Mouse (Mus musculus) erythroblast, embryonic 14.5 days (primary cell): ENCODE results near the gene Dkkl1. TPM values are rescaled to one million over a fixed set of nuclear protein-coding genes. Genes with fewer than 3 reads are reported as not detected.
"Not testable (repeated sequence)": the region's sequence is repeated elsewhere in the genome, so short reads cannot be mapped to it uniquely, and the experiment has no call there.

Experiments used
- H3K27me3 ChIP-seq: 2 replicates; pipeline ENCODE4 v1.6.1; 2012; ENCODE audit warnings: inconsistent platforms; ENCODE audit not compliant: control insufficient read depth
- H3K36me3 ChIP-seq: 2 replicates; pipeline ENCODE4 v1.6.1; 2012; ENCODE audit warnings: mild to moderate bottlenecking, inconsistent platforms; ENCODE audit not compliant: control insufficient read depth
- H3K4me1 ChIP-seq: 2 replicates; pipeline ENCODE4 v1.6.1; 2012; ENCODE audit warnings: inconsistent platforms; ENCODE audit not compliant: control insufficient read depth
- H3K4me3 ChIP-seq: replicated peaks from 2 replicates; pipeline ENCODE3; 2012; ENCODE audit warnings: moderate library complexity, mild to moderate bottlenecking, inconsistent platforms
- H3K9me3 ChIP-seq: 2 replicates; pipeline ENCODE4 v1.6.1; 2012; ENCODE audit warnings: low read length, inconsistent platforms, mixed read lengths; ENCODE audit not compliant: control insufficient read depth
- GATA1 ChIP-seq: IDR thresholded peaks from 2 replicates; pipeline ENCODE4 v1.6.1; 2012; ENCODE audit warnings: low read length, inconsistent platforms, mixed read lengths
- TAL1 ChIP-seq: IDR thresholded peaks from 3 replicates; pipeline ENCODE4 v1.6.1; 2012; ENCODE audit warnings: low read length, inconsistent platforms, mixed read lengths
- polyA plus RNA-seq: library from polyadenylated mRNA; stranded (reverse); fragments of >175 nt; gene quantifications from 2 replicates; pipeline ENCODE4 v1.2.3, GENCODE M21; 2012

The Dkkl1 gene
- 0.55 and 0.60 TPM in 2 replicates for polyA plus RNA-seq

- Histone ChIP-seq H3K4me3 (peak within 1 kb of the TSS; percentile 51), H3K27me3 (peaks cover 52% of the 10 kb centered on the region), H3K9me3 (0 out of 2 replicates have a peak, but pooled peaks cover 2% of the 10 kb centered on the region), H3K4me1 (peaks cover 27% of the 10 kb centered on the region), H3K36me3 (no peaks in the 10 kb centered on the region)
- TF ChIP-seq TAL1 (no peak), GATA1 (no peak)
Observed at GRCm38 (mm10) chr7:45211851-45212251, at the start of gene Dkkl1. TSS of gene Dkkl1 (minus strand) at chr7:45212147.

GRCm38 (mm10) chr7:45259281-45259680 lies 47.3 kb upstream of the Dkkl1 start:
- Histone ChIP-seq H3K4me3 (no peak overlapping the region), H3K9me3 (no peaks in the 10 kb centered on the region), H3K4me1 (no peaks in the 10 kb centered on the region), H3K27me3 (no peaks in the 10 kb centered on the region; the same call in none of the 2 replicates), H3K36me3 (no peaks in the 10 kb centered on the region)
- TF ChIP-seq TAL1 (no peak), GATA1 (no peak)

- H3K36me3 ChIP-seq = no peaks in the 10 kb centered on the region
- no peaks in the 10 kb centered on the region for H3K4me1 ChIP-seq
- TF ChIP-seq GATA1 (no peak), TAL1 (no peak)
- no peak overlapping the region for H3K4me3 ChIP-seq
- no peaks in the 10 kb centered on the region; the same call in none of the 2 replicates for H3K27me3 ChIP-seq
- no peaks in the 10 kb centered on the region for H3K9me3 ChIP-seq
Observed at GRCm38 (mm10) chr7:45257063-45257840, 45.3 kb upstream of the Dkkl1 start.

- H3K4me3 ChIP-seq, H3K4me1 ChIP-seq, H3K36me3 ChIP-seq, H3K27me3 ChIP-seq, H3K9me3 ChIP-seq: not testable (repeated sequence)
Observed at GRCm38 (mm10) chr7:45255822-45256221, 43.9 kb upstream of the Dkkl1 start.

- Histone ChIP-seq H3K27me3 (no peaks in the 10 kb centered on the region; the same call in none of the 2 replicates), H3K4me1 (no peaks in the 10 kb centered on the region), H3K9me3 (no peaks in the 10 kb centered on the region), H3K36me3 (no peaks in the 10 kb centered on the region), H3K4me3 (no peak overlapping the region)
- TF ChIP-seq TAL1 (no peak), GATA1 (no peak)
Observed at GRCm38 (mm10) chr7:45253806-45254205, 41.9 kb upstream of the Dkkl1 start.

- Histone ChIP-seq H3K36me3 (no peaks in the 10 kb centered on the region), H3K27me3 (no peaks in the 10 kb centered on the region), H3K4me1 (no peaks in the 10 kb centered on the region), H3K9me3 (no peaks in the 10 kb centered on the region), H3K4me3 (no peak overlapping the region)
- no peak for TF ChIP-seq GATA1
- no peak for TF ChIP-seq TAL1
Observed at GRCm38 (mm10) chr7:45247666-45248065, 35.7 kb upstream of the Dkkl1 start.

GRCm38 (mm10) chr7:45241389-45241749 lies 29.4 kb upstream of the Dkkl1 start:
- Histone ChIP-seq H3K36me3 (no peaks in the 10 kb centered on the region), H3K4me3 (no peak overlapping the region)

GRCm38 (mm10) chr7:45240633-45241388 lies 28.9 kb upstream of the Dkkl1 start, which contains the start of gene Slc6a16:
TSS of gene Slc6a16 (plus strand) at chr7:45241085.
- Histone ChIP-seq H3K4me1 (peaks cover 23% of the 10 kb centered on the region), H3K27me3 (peaks cover 12% of the 10 kb centered on the region), H3K36me3 (no peaks in the 10 kb centered on the region), H3K9me3 (no peaks in the 10 kb centered on the region), H3K4me3 (no peak within 1 kb of the TSS)
- TF ChIP-seq TAL1 = no peak
- no peak for TF ChIP-seq GATA1

More at GRCm38 (mm10) chr7:45241389-45241749, 29.4 kb upstream of the Dkkl1 start:
- H3K27me3 ChIP-seq = peaks cover 9% of the 10 kb centered on the region
- H3K4me1 ChIP-seq = peaks cover 23% of the 10 kb centered on the region
- H3K9me3 ChIP-seq = no peaks in the 10 kb centered on the region
- TF ChIP-seq TAL1 (no peak), GATA1 (no peak)

GRCm38 (mm10) chr7:45240109-45240508 lies 28.2 kb upstream of the Dkkl1 start:
- no peak for TF ChIP-seq TAL1
- TF ChIP-seq GATA1 = no peak

More at GRCm38 (mm10) chr7:45240109-45240508, 28.2 kb upstream of the Dkkl1 start:
- H3K27me3 ChIP-seq = peaks cover 17% of the 10 kb centered on the region
- H3K36me3 ChIP-seq = no peaks in the 10 kb centered on the region
- no peak overlapping the region for H3K4me3 ChIP-seq
- peaks cover 28% of the 10 kb centered on the region for H3K4me1 ChIP-seq
- H3K9me3 ChIP-seq = no peaks in the 10 kb centered on the region
